38 mouse cellular contexts compared by ENCODE assay signal in genomic region chr7:6389449-6389848, GRCm38 (mm10). TPM values are rescaled to one million over a fixed set of nuclear protein-coding genes. Genes with fewer than 3 reads are reported as not detected.
A peak's percentile ranks its signal among the peaks of the same experiment; 100 is the strongest.
DNase-seq lines count a peak whose midpoint lies in the region; ATAC-seq and TF ChIP-seq lines count a peak whose summit lies in the region.
"Had no signal": no experiment of that assay in that cellular context is flagged by ENCODE, and none has a peak within 500 bp of the region (broad histone marks: within the 10 kb centered on the region; RNA-seq: fewer than 3 reads in every experiment).

No protein-coding gene starts in this region.

- no peak for DNase-seq in heart, adult 2 months
- DNase-seq in heart, adult 8-10 months (ENCODE audit: low spot score) = no peak
- no peak for DNase-seq in liver, postnatal 0 days
- DNase-seq in liver = no peak
- peak; percentile 29 for DNase-seq in R1 (ENCODE audit: low read depth, low spot score)
- DNase-seq in stomach, postnatal 0 days (ENCODE audit: low spot score) = no peak
- DNase-seq in frontal cortex, adult 2 months (ENCODE audit: extremely low spot score in 1 of 2, low spot score in 1 of 2) = no peak
- DNase-seq: adrenal gland, adult 2 months; cerebellum, adult 8-10 months; cerebellum, postnatal 25 days; embryo, embryonic 11 days; gastrocnemius, postnatal 10 days; heart, adult 18-20 months; heart, postnatal 14 days; kidney, adult 8-10 months; kidney, postnatal 4 days; lung, adult 2 months; lung, postnatal 14 days; right cerebral cortex, postnatal 25 days; thymus, adult 2 months; thymus, postnatal 36 days had no signal

- H3K27ac ChIP-seq in heart, adult 2 months = no peak overlapping the region
- H3K27ac ChIP-seq in liver, postnatal 0 days (ENCODE audit: low read depth) = no peak overlapping the region
- no peak overlapping the region for H3K27ac ChIP-seq in stomach, postnatal 0 days (replicated peaks)
- H3K27ac ChIP-seq: embryonic facial prominence, embryonic 12.5 days; hindbrain, embryonic 10.5 days; hindbrain, embryonic 15.5 days; kidney, postnatal 0 days; limb, embryonic 12.5 days had no signal

- no peaks in the 10 kb centered on the region for H3K4me1 ChIP-seq in heart, adult 2 months (ENCODE audit: control insufficient read depth, insufficient read depth, low read length)
- no peaks in the 10 kb centered on the region for H3K4me1 ChIP-seq in liver, postnatal 0 days (ENCODE audit: insufficient read depth)
- no peaks in the 10 kb centered on the region for H3K4me1 ChIP-seq in stomach, postnatal 0 days (replicated peaks; ENCODE audit: control insufficient read depth, insufficient read depth)
- H3K4me1 ChIP-seq: embryonic facial prominence, embryonic 12.5 days; hindbrain, embryonic 10.5 days; limb, embryonic 12.5 days had no signal

- ATAC-seq in liver, postnatal 0 days = no peak
- no peak for ATAC-seq in stomach, postnatal 0 days (ENCODE audit: low FRiP score, low TSS enrichment)
- ATAC-seq: activated CD4-positive, CD25-positive, alpha-beta regulatory T cell, adult 4 months; forebrain, embryonic 14.5 days; midbrain, embryonic 16.5 days had no signal

- no peaks in the 10 kb centered on the region for H3K27me3 ChIP-seq in heart, adult 2 months (ENCODE audit: control insufficient read depth, insufficient read depth, low read length)
- H3K27me3 ChIP-seq in liver, postnatal 0 days (ENCODE audit: insufficient read depth, low read length) = no peaks in the 10 kb centered on the region
- H3K27me3 ChIP-seq in stomach, postnatal 0 days (ENCODE audit: control insufficient read depth, insufficient read depth, low read length) = no peaks in the 10 kb centered on the region
- H3K27me3 ChIP-seq: CH12.LX; embryonic facial prominence, embryonic 12.5 days; hindbrain, embryonic 15.5 days; limb, embryonic 12.5 days had no signal

- intact Hi-C loops in heart, adult 2 months (cut with DNase I) = no loop called here

- TF ChIP-seq POLR2A in heart, adult 2 months (IDR thresholded peaks at IDR 0.05; ENCODE audit: insufficient read depth, low read depth, low read length) = no peak

- no peaks in the 10 kb centered on the region for H3K9me3 ChIP-seq in liver, postnatal 0 days (ENCODE audit: low read length)
- no peaks in the 10 kb centered on the region for H3K9me3 ChIP-seq in stomach, postnatal 0 days (ENCODE audit: control insufficient read depth, low read length)
- H3K9me3 ChIP-seq: embryonic facial prominence, embryonic 12.5 days; hindbrain, embryonic 15.5 days; limb, embryonic 12.5 days had no signal

- no peaks in the 10 kb centered on the region for H3K79me2 ChIP-seq in heart, adult 2 months (replicated peaks; ENCODE audit: control insufficient read depth, insufficient read depth, low read length)

- 71% methylated on average over 5 of the region's 5 CpGs for WGBS in heart, adult 2 months
- 67% methylated on average over 5 of the region's 5 CpGs for WGBS in liver, postnatal 0 days (ENCODE audit: insufficient replicate concordance)
- 75% methylated on average over 5 of the region's 5 CpGs for WGBS in stomach, postnatal 0 days

- TF ChIP-seq EP300 in heart, adult 2 months (IDR thresholded peaks at IDR 0.05; ENCODE audit: insufficient read depth, low read depth, low read length) = no peak
- no peak for TF ChIP-seq EP300 in liver, postnatal 0 days (IDR thresholded peaks at IDR 0.05; ENCODE audit: low read depth)
- TF ChIP-seq EP300 in stomach, postnatal 0 days (optimal IDR thresholded peaks at IDR 0.05) = no peak

- TF ChIP-seq CTCF in heart, adult 2 months (IDR thresholded peaks at IDR 0.05) = 0 out of 2 replicates have a peak, but pooled peaks have one; percentile 2
- TF ChIP-seq CTCF in liver, postnatal 0 days (IDR thresholded peaks at IDR 0.05; ENCODE audit: low read depth) = 0 out of 2 replicates have a peak, but pooled peaks have one; percentile 36
- peak; percentile 13; the same call in 1 of the 2 replicates for TF ChIP-seq CTCF in stomach, postnatal 0 days (IDR thresholded peaks at IDR 0.05; ENCODE audit: low read depth)

- no peak overlapping the region for H3K9ac ChIP-seq in heart, adult 2 months (ENCODE audit: low read depth, low read length)
- no peak overlapping the region for H3K9ac ChIP-seq in liver, postnatal 0 days (replicated peaks)
- H3K9ac ChIP-seq in stomach, postnatal 0 days (ENCODE audit: low read length) = no peak overlapping the region
- H3K9ac ChIP-seq: embryonic facial prominence, embryonic 12.5 days; hindbrain, embryonic 15.5 days; limb, embryonic 12.5 days had no signal

- no peak overlapping the region for H3K4me3 ChIP-seq in heart, adult 2 months
- no peak overlapping the region for H3K4me3 ChIP-seq in liver, postnatal 0 days (ENCODE audit: low read depth, low read length)
- no peak overlapping the region for H3K4me3 ChIP-seq in stomach, postnatal 0 days (ENCODE audit: low read depth, low read length)
- H3K4me3 ChIP-seq: embryonic facial prominence, embryonic 12.5 days; hindbrain, embryonic 10.5 days; hindbrain, embryonic 15.5 days; limb, embryonic 12.5 days had no signal

- H3K4me2 ChIP-seq in liver, postnatal 0 days (ENCODE audit: low read depth, low read length) = no peak overlapping the region
- H3K4me2 ChIP-seq in stomach, postnatal 0 days (replicated peaks; ENCODE audit: low read depth) = no peak overlapping the region
- H3K4me2 ChIP-seq: embryonic facial prominence, embryonic 12.5 days; hindbrain, embryonic 15.5 days; limb, embryonic 12.5 days; liver, embryonic 11.5 days; midbrain, embryonic 11.5 days had no signal

- H3K36me3 ChIP-seq in heart, adult 2 months (ENCODE audit: control insufficient read depth, insufficient read depth, low read length) = no peaks in the 10 kb centered on the region
- H3K36me3 ChIP-seq in liver, postnatal 0 days (replicated peaks; ENCODE audit: insufficient read depth, low read length) = peaks cover 4% of the 10 kb centered on the region; the same call in 1 of the 2 replicates
- H3K36me3 ChIP-seq in stomach, postnatal 0 days (ENCODE audit: control insufficient read depth, insufficient read depth, low read length) = peaks cover 4% of the 10 kb centered on the region

RNA-seq across cellular contexts. Expression of gene Zfp28, which starts 6.4 kb away (rescaled TPM):
- total RNA-seq in heart, adult 2 months (2021) = 1 to 10 TPM; 1.8 to 2.8 TPM
- 2.6 and 4.1 TPM in 2 replicates for polyA plus RNA-seq in heart, adult 2 months (2012; rRNA removed)
- total RNA-seq in heart, adult 8-10 months (2022) = 1 to 10 TPM; 2.2 to 5.0 (median 3.2) TPM
- polyA plus RNA-seq in liver, postnatal 0 days (2015; fragmentation: Nextera tagmentation; extraction: Ambion mirVana) = 0.75 and 0.86 TPM in 2 replicates
- 2.4 and 2.6 TPM in 2 replicates for polyA plus RNA-seq in stomach, postnatal 0 days (2015; fragmentation: Nextera tagmentation; extraction: Ambion mirVana)
- 9.7 and 13.7 TPM in 2 replicates for polyA plus RNA-seq in frontal cortex, adult 2 months (2012; rRNA removed)

RNA-seq across cellular contexts. Expression of gene Smim17, which starts 9.1 kb away (rescaled TPM):
- total RNA-seq in heart, adult 2 months (2021) = not detected
- not detected in 2 replicates for polyA plus RNA-seq in heart, adult 2 months (2012; rRNA removed)
- total RNA-seq in heart, adult 8-10 months (2022) = not detected
- not detected in 2 replicates for polyA plus RNA-seq in liver, postnatal 0 days (2015; fragmentation: Nextera tagmentation; extraction: Ambion mirVana)
- polyA plus RNA-seq in stomach, postnatal 0 days (2015; fragmentation: Nextera tagmentation; extraction: Ambion mirVana) = 0.02 and 0.10 TPM in 2 replicates
- 7.0 and 8.9 TPM in 2 replicates for polyA plus RNA-seq in frontal cortex, adult 2 months (2012; rRNA removed)
- total RNA-seq: CH12.LX; heart, adult 18-20 months; heart, postnatal 14 days; megakaryocyte, adult 5-6 weeks; MEL; neutrophil, adult 5-6 weeks had no signal
- polyA plus RNA-seq: activated CD4-positive, CD25-positive, alpha-beta regulatory T cell, adult 4 months; heart, embryonic 14.5 days; kidney, postnatal 0 days; lung, adult 2 months; thymus, adult 2 months had no signal

RNA-seq across cellular contexts. Expression of gene Gm20715, which starts 20.6 kb away (rescaled TPM):
- not detected for total RNA-seq in heart, adult 2 months (2021)
- not detected in 2 replicates for polyA plus RNA-seq in heart, adult 2 months (2012; rRNA removed)
- not detected for total RNA-seq in heart, adult 8-10 months (2022)
- polyA plus RNA-seq in liver, postnatal 0 days (2015; fragmentation: Nextera tagmentation; extraction: Ambion mirVana) = not detected in 2 replicates
- polyA plus RNA-seq in stomach, postnatal 0 days (2015; fragmentation: Nextera tagmentation; extraction: Ambion mirVana) = not detected in 2 replicates
- 0.21 and 0.24 TPM in 2 replicates for polyA plus RNA-seq in frontal cortex, adult 2 months (2012; rRNA removed)
- total RNA-seq: adrenal gland, adult 2 months; CH12.LX; gastrocnemius, postnatal 10 days; heart, adult 18-20 months; heart, postnatal 14 days; megakaryocyte, adult 5-6 weeks; MEL; neutrophil, adult 5-6 weeks had no signal
- polyA plus RNA-seq: activated CD4-positive, CD25-positive, alpha-beta regulatory T cell, adult 4 months; adrenal gland, adult 2 months; embryonic facial prominence, embryonic 12.5 days; forebrain, embryonic 14.5 days; heart, embryonic 14.5 days; hindbrain, embryonic 10.5 days; intestine, embryonic 14.5 days; kidney, postnatal 0 days; limb, embryonic 12.5 days; liver, embryonic 11.5 days; lung, adult 2 months; midbrain, embryonic 11.5 days; neural tube, embryonic 11.5 days; thymus, adult 2 months had no signal

RNA-seq across cellular contexts. Expression of gene Zfp78, which starts 26.4 kb away (rescaled TPM):
- total RNA-seq in heart, adult 2 months (2021) = 1 to 10 TPM; 1.6 to 3.4 TPM
- polyA plus RNA-seq in heart, adult 2 months (2012; rRNA removed) = 0.49 and 1.5 TPM in 2 replicates
- total RNA-seq in heart, adult 8-10 months (2022) = 1 to 10 TPM; 2.2 to 3.8 (median 2.9) TPM
- 0.25 and 0.46 TPM in 2 replicates for polyA plus RNA-seq in liver, postnatal 0 days (2015; fragmentation: Nextera tagmentation; extraction: Ambion mirVana)
- polyA plus RNA-seq in stomach, postnatal 0 days (2015; fragmentation: Nextera tagmentation; extraction: Ambion mirVana) = 1.0 and 1.9 TPM in 2 replicates
- 2.6 and 3.3 TPM in 2 replicates for polyA plus RNA-seq in frontal cortex, adult 2 months (2012; rRNA removed)
- total RNA-seq: CH12.LX had no signal

RNA-seq across cellular contexts. Expression of gene Gm3854, which starts 45.9 kb away (rescaled TPM):
- under 1 TPM; 0.20 to 0.52 TPM for total RNA-seq in heart, adult 2 months (2021)
- 0.08 and 0.12 TPM in 2 replicates for polyA plus RNA-seq in heart, adult 2 months (2012; rRNA removed)
- under 1 TPM; 0.17 to 0.44 (median 0.32) TPM for total RNA-seq in heart, adult 8-10 months (2022)
- 0.06 TPM in 1 of 2 replicates, not detected in the other for polyA plus RNA-seq in liver, postnatal 0 days (2015; fragmentation: Nextera tagmentation; extraction: Ambion mirVana)
- 0.35 and 0.41 TPM in 2 replicates for polyA plus RNA-seq in stomach, postnatal 0 days (2015; fragmentation: Nextera tagmentation; extraction: Ambion mirVana)
- polyA plus RNA-seq in frontal cortex, adult 2 months (2012; rRNA removed) = 4.0 and 5.0 TPM in 2 replicates
- total RNA-seq: CH12.LX, MEL had no signal
- polyA plus RNA-seq: adrenal gland, adult 2 months had no signal
